Mouse (Mus musculus) urinary bladder, adult 18-20 months (tissue): ENCODE data around the gene B3gnt7.

ENCODE experiments used
- DNase-seq, 2 experiments: peaks; one replicate each; pipeline ENCODE4 v3.0.0; 2022; ENCODE audit warnings: low spot score in 2 of 2, mixed read lengths in 2 of 2

B3gnt7 gene

GRCm38 (mm10) chr1:86345956-86346355 lies 43.3 kb downstream of the B3gnt7 start:
- DNase-seq, result no peak

GRCm38 (mm10) chr1:86346851-86347715 lies 44.5 kb downstream of the B3gnt7 start:
- no peak for DNase-seq

- no peak for DNase-seq
Observed at GRCm38 (mm10) chr1:86347716-86348045, 45.0 kb downstream of the B3gnt7 start.

- no peak for DNase-seq
Observed at GRCm38 (mm10) chr1:86348083-86348482, 45.5 kb downstream of the B3gnt7 start.

GRCm38 (mm10) chr1:86348801-86349200 lies 46.2 kb downstream of the B3gnt7 start:
- no peak for DNase-seq

- DNase-seq, result no peak
Observed at GRCm38 (mm10) chr1:86349201-86349600, 46.6 kb downstream of the B3gnt7 start.

GRCm38 (mm10) chr1:86349696-86350095 lies 47.1 kb downstream of the B3gnt7 start:
- DNase-seq, result no peak

- no peak for DNase-seq
Observed at GRCm38 (mm10) chr1:86350576-86350975, 47.9 kb downstream of the B3gnt7 start.

GRCm38 (mm10) chr1:86354186-86354585 lies 51.6 kb downstream of the B3gnt7 start:
- no peak for DNase-seq
